Mouse (Mus musculus): ENCODE measurements around the gene Kalrn.

GRCm38 (mm10) chr16:34211243-34211642 lies 362.1 kb downstream of the Kalrn start:
- no peak for TF ChIP-seq GATA1 (IDR thresholded peaks at IDR 0.05; ENCODE audit: low read length)
- TF ChIP-seq TAL1 (IDR thresholded peaks at IDR 0.05; ENCODE audit: low read length): no peak
